In genomic region chr19:5108271-5108575, GRCm38 (mm10) we compare ENCODE assay signal across 7 mouse cellular contexts. TPM values are rescaled to one million over a fixed set of nuclear protein-coding genes. Genes with fewer than 3 reads are reported as not detected.
DNase-seq lines count a peak whose midpoint lies in the region; ATAC-seq and TF ChIP-seq lines count a peak whose summit lies in the region.

No protein-coding gene starts in this region.

- H3K27ac ChIP-seq in heart, embryonic 12.5 days (ENCODE audit: poor library complexity, severe bottlenecking) = peak overlapping the region; percentile 17; the same call in 1 of the 2 replicates
- no peak overlapping the region for H3K27ac ChIP-seq in small intestine, adult 2 months (ENCODE audit: insufficient read depth, low read depth, low read length)

- TF ChIP-seq CTCF in small intestine, adult 2 months (IDR thresholded peaks at IDR 0.05; ENCODE audit: extremely low read depth, insufficient read length, insufficient replicate concordance, low read depth, low read length) = peak; percentile 23; the same call in 1 of the 2 replicates

- H3K4me3 ChIP-seq in heart, embryonic 12.5 days = no peak overlapping the region
- H3K4me3 ChIP-seq in small intestine, adult 2 months (ENCODE audit: low read depth, low read length) = no peak overlapping the region

- peaks cover 29% of the 10 kb centered on the region for H3K4me1 ChIP-seq in heart, embryonic 12.5 days (replicated peaks)
- H3K4me1 ChIP-seq in small intestine, adult 2 months (ENCODE audit: control insufficient read depth, insufficient read depth, insufficient read length, low read length) = no peaks in the 10 kb centered on the region

- H3K27me3 ChIP-seq in heart, embryonic 12.5 days (replicated peaks) = no peaks in the 10 kb centered on the region
- H3K27me3 ChIP-seq in small intestine, adult 2 months (ENCODE audit: control insufficient read depth, insufficient read depth, low read length) = no peaks in the 10 kb centered on the region

- H3K9ac ChIP-seq in heart, embryonic 12.5 days = no peak overlapping the region

- peak; percentile 20 for DNase-seq in thymus, postnatal 4 days
- DNase-seq in thymus, adult 18-20 months = no peak
- peak; percentile 60 to 72 for DNase-seq in kidney, postnatal 4 days
- DNase-seq in thymus, postnatal 10 days (ENCODE audit: low spot score in 2 of 2) = no peak
- no peak for DNase-seq in right cerebral cortex, postnatal 10 days (ENCODE audit: low spot score in 2 of 2)

- H3K9me3 ChIP-seq in heart, embryonic 12.5 days (replicated peaks) = no peaks in the 10 kb centered on the region

- TF ChIP-seq POLR2A in small intestine, adult 2 months (IDR thresholded peaks at IDR 0.05; ENCODE audit: low read depth, low read length) = no peak

- peak; percentile 20; the same call in 1 of the 2 replicates for ATAC-seq in heart, embryonic 12.5 days (ENCODE audit: insufficient number of reproducible peaks, low FRiP score)

- WGBS in heart, embryonic 12.5 days = 16% methylated on average over 5 of the region's 5 CpGs
- WGBS in small intestine, adult 2 months = 33% methylated on average over 5 of the region's 5 CpGs

- no peak overlapping the region for H3K4me2 ChIP-seq in heart, embryonic 12.5 days

- peaks cover 62% of the 10 kb centered on the region for H3K36me3 ChIP-seq in heart, embryonic 12.5 days
- H3K36me3 ChIP-seq in small intestine, adult 2 months (ENCODE audit: control insufficient read depth, insufficient read depth, low read length) = peaks cover 20% of the 10 kb centered on the region

RNA-seq across cellular contexts. Expression of gene Rab1b, which starts 1.4 kb away (rescaled TPM):
- polyA plus RNA-seq in heart, embryonic 12.5 days (2016; fragmentation: Nextera tagmentation; extraction: Ambion mirVana) = 218 and 226 TPM in 2 replicates
- 139 and 243 TPM in 2 replicates for polyA plus RNA-seq in small intestine, adult 2 months (2012; rRNA removed)

RNA-seq across cellular contexts. Expression of gene Cnih2, which starts 9.9 kb away (rescaled TPM):
- polyA plus RNA-seq in heart, embryonic 12.5 days (2016; fragmentation: Nextera tagmentation; extraction: Ambion mirVana) = 5.9 and 7.0 TPM in 2 replicates
- polyA plus RNA-seq in small intestine, adult 2 months (2012; rRNA removed) = 1.3 and 1.5 TPM in 2 replicates

RNA-seq across cellular contexts. Expression of gene Klc2, which starts 10.1 kb away (rescaled TPM):
- polyA plus RNA-seq in heart, embryonic 12.5 days (2016; fragmentation: Nextera tagmentation; extraction: Ambion mirVana) = 24.0 and 28.6 TPM in 2 replicates
- polyA plus RNA-seq in small intestine, adult 2 months (2012; rRNA removed) = 11.4 and 19.8 TPM in 2 replicates

RNA-seq across cellular contexts. Expression of gene Yif1a, which starts 19.9 kb away (rescaled TPM):
- 76.0 and 82.8 TPM in 2 replicates for polyA plus RNA-seq in heart, embryonic 12.5 days (2016; fragmentation: Nextera tagmentation; extraction: Ambion mirVana)
- polyA plus RNA-seq in small intestine, adult 2 months (2012; rRNA removed) = 155 and 252 TPM in 2 replicates

RNA-seq across cellular contexts. Expression of gene Tmem151a, which starts 22.9 kb away (rescaled TPM):
- polyA plus RNA-seq in heart, embryonic 12.5 days (2016; fragmentation: Nextera tagmentation; extraction: Ambion mirVana) = 4.4 TPM in 2 replicates
- polyA plus RNA-seq in small intestine, adult 2 months (2012; rRNA removed) = 3.5 and 8.1 TPM in 2 replicates

Comparison
In these comparisons a context has a peak if more than half of its experiments do, and no peak if none do; other contexts are left out.
1. DNase-seq: peak in thymus, postnatal 4 days (single experiment) and kidney, postnatal 4 days (2 of 2); none in thymus, adult 18-20 months (0 of 2), thymus, postnatal 10 days (0 of 2) and right cerebral cortex, postnatal 10 days (0 of 2).